Mouse (Mus musculus): Measurements from ENCODE around the gene Tns3. TPM values are rescaled to one million over a fixed set of nuclear protein-coding genes. Genes with fewer than 3 reads are reported as not detected.

Tns3 gene
- polyA plus RNA-seq, 1 experiment = 45.7 TPM

GRCm38 (mm10) chr11:8679221-8679620, 14.9 kb upstream of the Tns3 start:
- no peak overlapping the region for H3K9ac ChIP-seq (ENCODE audit: low read depth, poor library complexity, severe bottlenecking)
- H3K4me1 ChIP-seq (ENCODE audit: control insufficient read depth, insufficient read depth, low read length) = peaks cover 2% of the 10 kb centered on the region
- no peaks in the 10 kb centered on the region for H3K36me3 ChIP-seq (ENCODE audit: control insufficient read depth, insufficient read depth, low read length, poor library complexity, severe bottlenecking)
- no peaks in the 10 kb centered on the region for H3K27me3 ChIP-seq (ENCODE audit: control insufficient read depth, insufficient read depth, low read length, poor library complexity, severe bottlenecking)
- no peaks in the 10 kb centered on the region for H3K9me3 ChIP-seq (replicated peaks; ENCODE audit: control insufficient read depth, insufficient read depth, low read length, poor library complexity, severe bottlenecking)
- no peak overlapping the region for H3K27ac ChIP-seq (ENCODE audit: insufficient read depth, low read length)
- no peak for TF ChIP-seq POLR2A (IDR thresholded peaks at IDR 0.05; ENCODE audit: insufficient read depth, low read length)
- no peak for TF ChIP-seq CTCF (IDR thresholded peaks at IDR 0.05; ENCODE audit: low read depth, low read length)
- TF ChIP-seq EP300 (IDR thresholded peaks at IDR 0.05; ENCODE audit: insufficient read depth, low read depth, low read length) = no peak
- H3K4me3 ChIP-seq (ENCODE audit: low read depth, low read length) = no peak overlapping the region

- TF ChIP-seq POLR2A (IDR thresholded peaks at IDR 0.05; ENCODE audit: insufficient read depth, low read length) = no peak
These were observed 14.1 kb upstream of the Tns3 start for GRCm38 (mm10) chr11:8678260-8678995.

GRCm38 (mm10) chr11:8675701-8676474, 11.6 kb upstream of the Tns3 start:
- Histone ChIP-seq H3K4me3 (ENCODE audit: low read depth, low read length) (no peak overlapping the region), H3K4me1 (ENCODE audit: control insufficient read depth, insufficient read depth, low read length) (peaks cover 5% of the 10 kb centered on the region), H3K9me3 (replicated peaks; ENCODE audit: control insufficient read depth, insufficient read depth, low read length, poor library complexity, severe bottlenecking) (no peaks in the 10 kb centered on the region)

More at GRCm38 (mm10) chr11:8678260-8678995, 14.1 kb upstream of the Tns3 start:
- no peaks in the 10 kb centered on the region for H3K9me3 ChIP-seq (replicated peaks; ENCODE audit: control insufficient read depth, insufficient read depth, low read length, poor library complexity, severe bottlenecking)
- H3K4me3 ChIP-seq (ENCODE audit: low read depth, low read length) = no peak overlapping the region
- H3K4me1 ChIP-seq (ENCODE audit: control insufficient read depth, insufficient read depth, low read length) = peaks cover 2% of the 10 kb centered on the region
- H3K9ac ChIP-seq (ENCODE audit: low read depth, poor library complexity, severe bottlenecking) = no peak overlapping the region
- no peaks in the 10 kb centered on the region for H3K36me3 ChIP-seq (ENCODE audit: control insufficient read depth, insufficient read depth, low read length, poor library complexity, severe bottlenecking)
- no peak overlapping the region for H3K27ac ChIP-seq (ENCODE audit: insufficient read depth, low read length)
- no peaks in the 10 kb centered on the region for H3K27me3 ChIP-seq (ENCODE audit: control insufficient read depth, insufficient read depth, low read length, poor library complexity, severe bottlenecking)

GRCm38 (mm10) chr11:8674549-8675149, 10.3 kb upstream of the Tns3 start:
- Histone ChIP-seq H3K27ac (ENCODE audit: insufficient read depth, low read length) (no peak overlapping the region), H3K27me3 (ENCODE audit: control insufficient read depth, insufficient read depth, low read length, poor library complexity, severe bottlenecking) (no peaks in the 10 kb centered on the region), H3K9ac (ENCODE audit: low read depth, poor library complexity, severe bottlenecking) (no peak overlapping the region), H3K9me3 (replicated peaks; ENCODE audit: control insufficient read depth, insufficient read depth, low read length, poor library complexity, severe bottlenecking) (no peaks in the 10 kb centered on the region), H3K4me1 (ENCODE audit: control insufficient read depth, insufficient read depth, low read length) (peaks cover 9% of the 10 kb centered on the region), H3K36me3 (ENCODE audit: control insufficient read depth, insufficient read depth, low read length, poor library complexity, severe bottlenecking) (no peaks in the 10 kb centered on the region), H3K4me3 (ENCODE audit: low read depth, low read length) (no peak overlapping the region)
- TF ChIP-seq CTCF (IDR thresholded peaks at IDR 0.05; ENCODE audit: low read depth, low read length) (no peak), EP300 (IDR thresholded peaks at IDR 0.05; ENCODE audit: insufficient read depth, low read depth, low read length) (no peak), POLR2A (IDR thresholded peaks at IDR 0.05; ENCODE audit: insufficient read depth, low read length) (no peak)

More at GRCm38 (mm10) chr11:8675701-8676474, 11.6 kb upstream of the Tns3 start:
- no peaks in the 10 kb centered on the region for H3K36me3 ChIP-seq (ENCODE audit: control insufficient read depth, insufficient read depth, low read length, poor library complexity, severe bottlenecking)
- H3K27ac ChIP-seq (ENCODE audit: insufficient read depth, low read length) = 0 out of 2 replicates have a peak overlapping the region, but pooled peaks have one; percentile 36
- no peak for TF ChIP-seq CTCF (IDR thresholded peaks at IDR 0.05; ENCODE audit: low read depth, low read length)
- no peak for TF ChIP-seq EP300 (IDR thresholded peaks at IDR 0.05; ENCODE audit: insufficient read depth, low read depth, low read length)
- no peak for TF ChIP-seq POLR2A (IDR thresholded peaks at IDR 0.05; ENCODE audit: insufficient read depth, low read length)
- no peaks in the 10 kb centered on the region for H3K27me3 ChIP-seq (ENCODE audit: control insufficient read depth, insufficient read depth, low read length, poor library complexity, severe bottlenecking)
- H3K9ac ChIP-seq (ENCODE audit: low read depth, poor library complexity, severe bottlenecking) = no peak overlapping the region

GRCm38 (mm10) chr11:8671698-8672097, 7.4 kb upstream of the Tns3 start:
- Histone ChIP-seq H3K9ac (ENCODE audit: low read depth, poor library complexity, severe bottlenecking) (no peak overlapping the region), H3K27ac (ENCODE audit: insufficient read depth, low read length) (peak overlapping the region; percentile 74), H3K4me1 (ENCODE audit: control insufficient read depth, insufficient read depth, low read length) (peaks cover 9% of the 10 kb centered on the region), H3K27me3 (ENCODE audit: control insufficient read depth, insufficient read depth, low read length, poor library complexity, severe bottlenecking) (no peaks in the 10 kb centered on the region), H3K9me3 (replicated peaks; ENCODE audit: control insufficient read depth, insufficient read depth, low read length, poor library complexity, severe bottlenecking) (no peaks in the 10 kb centered on the region; the same call in 1 of the 2 replicates), H3K36me3 (ENCODE audit: control insufficient read depth, insufficient read depth, low read length, poor library complexity, severe bottlenecking) (no peaks in the 10 kb centered on the region), H3K4me3 (ENCODE audit: low read depth, low read length) (no peak overlapping the region)
- TF ChIP-seq CTCF (IDR thresholded peaks at IDR 0.05; ENCODE audit: low read depth, low read length) = no peak
- TF ChIP-seq POLR2A (IDR thresholded peaks at IDR 0.05; ENCODE audit: insufficient read depth, low read length) = no peak
- peak; percentile 95 for TF ChIP-seq EP300 (IDR thresholded peaks at IDR 0.05; ENCODE audit: insufficient read depth, low read depth, low read length)
